Mouse (Mus musculus): ENCODE measurements around the gene Dll4. TPM values are rescaled to one million over a fixed set of nuclear protein-coding genes. Genes with fewer than 3 reads are reported as not detected.

Dll4 gene
- polyA plus RNA-seq, 1 experiment: 15.9 TPM

DNA sequence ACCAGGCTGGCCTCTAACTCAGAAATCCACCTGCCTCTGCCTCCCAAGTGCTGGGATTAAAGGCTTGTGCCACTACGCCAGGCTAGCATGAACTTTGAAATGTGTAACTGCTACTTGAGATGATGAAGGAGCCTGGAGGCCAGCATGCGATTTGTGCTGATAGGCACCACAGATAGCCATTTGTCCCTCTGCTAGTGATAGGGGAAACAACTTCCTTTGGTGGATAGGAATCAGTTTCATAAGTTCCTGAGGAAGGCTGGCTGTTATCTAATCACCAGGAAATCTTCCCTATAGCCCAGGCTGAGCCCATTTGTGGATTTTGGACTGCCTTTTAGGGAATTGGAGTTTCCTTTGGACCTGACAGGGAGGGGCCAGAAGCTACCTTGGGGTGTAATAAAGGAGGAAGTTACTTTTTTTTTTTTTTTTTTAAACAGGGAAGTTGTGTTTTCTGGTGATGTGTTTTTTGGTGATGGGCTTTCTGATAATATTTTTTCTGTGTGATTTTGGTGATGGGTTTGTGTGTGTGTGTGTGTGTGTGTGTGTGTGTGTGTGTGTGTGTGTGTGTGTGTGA, 34.2 kb downstream of the Dll4 start:
- no peaks in the 10 kb centered on the region for H3K36me3 ChIP-seq (ENCODE audit: control insufficient read depth, insufficient read depth, low read length)
- no peaks in the 10 kb centered on the region for H3K27me3 ChIP-seq (replicated peaks; ENCODE audit: control insufficient read depth, insufficient read depth, low read length)
- H3K4me1 ChIP-seq (ENCODE audit: control insufficient read depth, insufficient read depth, low read length): no peaks in the 10 kb centered on the region; the same call in 1 of the 2 replicates
- TF ChIP-seq POLR2A (IDR thresholded peaks at IDR 0.05; ENCODE audit: low read depth, low read length): no peak
- TF ChIP-seq CTCF (conservative IDR thresholded peaks at IDR 0.05; ENCODE audit: insufficient read depth, insufficient read length, low read depth, low read length): no peak
- no peak for DNase-seq
- no peak overlapping the region for H3K27ac ChIP-seq (ENCODE audit: insufficient read depth, low read depth, low read length)
- no peak overlapping the region for H3K4me3 ChIP-seq (ENCODE audit: insufficient read depth, low read depth, low read length)
- WGBS: 73% methylated on average over 2 of the region's 2 CpGs

DNA sequence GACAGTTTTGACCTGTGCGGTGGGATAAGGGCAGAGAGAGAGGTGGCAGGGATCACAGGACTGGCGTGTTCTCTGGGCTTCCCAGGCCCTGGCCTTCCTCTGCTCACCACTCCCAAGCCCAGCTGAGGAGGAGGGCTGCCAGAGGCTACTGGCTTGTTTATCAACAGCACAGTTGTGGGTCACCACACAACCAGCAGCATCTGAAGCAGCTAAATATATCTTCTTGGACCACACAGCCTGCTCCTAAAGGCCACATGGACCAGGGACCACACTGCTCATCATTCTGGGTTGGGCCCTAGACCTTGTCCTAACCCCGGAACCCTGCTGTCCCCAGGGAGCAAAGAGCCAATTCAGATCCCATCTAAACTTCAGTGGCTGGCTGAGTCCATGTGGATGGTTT, 39.4 kb downstream of the Dll4 start:
- WGBS: 83% methylated on average over 3 of the region's 3 CpGs
- no peak for DNase-seq

DNA sequence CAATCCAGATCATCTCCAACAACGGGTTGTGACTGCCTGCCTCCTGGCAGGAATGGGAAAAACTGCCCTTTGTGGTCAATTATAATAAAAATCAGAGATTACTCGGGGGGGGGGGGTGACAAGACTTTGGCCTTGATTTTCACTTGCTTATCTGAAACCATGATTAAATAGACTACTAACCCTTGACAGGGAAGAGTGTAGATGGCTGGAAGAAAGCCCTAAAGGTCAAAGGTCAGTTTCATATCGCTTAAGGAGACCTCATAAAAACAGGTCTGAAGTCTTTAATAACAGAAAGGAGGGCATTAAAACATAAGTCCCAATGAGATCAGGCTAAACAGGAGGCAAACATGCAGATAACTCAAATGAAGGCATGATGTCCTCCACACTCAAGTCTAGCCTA, 41.8 kb downstream of the Dll4 start:
- no peak overlapping the region for H3K4me3 ChIP-seq (ENCODE audit: insufficient read depth, low read depth, low read length)
- 67% methylated on average over 3 of the region's 3 CpGs for WGBS
- H3K36me3 ChIP-seq (ENCODE audit: control insufficient read depth, insufficient read depth, low read length): no peaks in the 10 kb centered on the region
- TF ChIP-seq CTCF (conservative IDR thresholded peaks at IDR 0.05; ENCODE audit: insufficient read depth, insufficient read length, low read depth, low read length): no peak
- TF ChIP-seq POLR2A (IDR thresholded peaks at IDR 0.05; ENCODE audit: low read depth, low read length): no peak
- no peak overlapping the region for H3K27ac ChIP-seq (ENCODE audit: insufficient read depth, low read depth, low read length)
- H3K27me3 ChIP-seq (replicated peaks; ENCODE audit: control insufficient read depth, insufficient read depth, low read length): no peaks in the 10 kb centered on the region
- H3K4me1 ChIP-seq (ENCODE audit: control insufficient read depth, insufficient read depth, low read length): no peaks in the 10 kb centered on the region
- DNase-seq: no peak

More for the DNA sequence above, 39.4 kb downstream of the Dll4 start:
- TF ChIP-seq CTCF (conservative IDR thresholded peaks at IDR 0.05; ENCODE audit: insufficient read depth, insufficient read length, low read depth, low read length) (no peak), POLR2A (IDR thresholded peaks at IDR 0.05; ENCODE audit: low read depth, low read length) (no peak)
- Histone ChIP-seq H3K27me3 (replicated peaks; ENCODE audit: control insufficient read depth, insufficient read depth, low read length) (no peaks in the 10 kb centered on the region), H3K4me3 (ENCODE audit: insufficient read depth, low read depth, low read length) (no peak overlapping the region), H3K36me3 (ENCODE audit: control insufficient read depth, insufficient read depth, low read length) (no peaks in the 10 kb centered on the region), H3K4me1 (ENCODE audit: control insufficient read depth, insufficient read depth, low read length) (no peaks in the 10 kb centered on the region), H3K27ac (ENCODE audit: insufficient read depth, low read depth, low read length) (no peak overlapping the region)

DNA sequence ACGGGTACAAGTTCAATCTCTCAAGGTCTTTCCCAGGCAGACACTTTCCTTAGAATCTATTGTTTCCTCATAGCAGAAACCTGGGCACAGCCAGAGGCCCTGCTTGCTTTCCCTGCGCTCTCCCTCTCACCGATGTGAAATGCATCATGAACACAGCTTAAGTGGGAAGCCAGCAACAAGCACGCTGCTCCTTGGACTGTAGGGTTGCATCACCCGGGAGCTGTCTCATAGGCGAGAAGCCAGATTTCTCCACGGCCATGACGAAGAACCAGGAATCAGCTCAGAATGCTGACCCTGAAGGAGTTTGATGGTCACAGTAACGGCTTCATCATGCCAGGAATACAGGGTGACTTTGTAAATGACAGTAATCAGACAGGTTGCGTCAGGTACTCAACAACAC, 44.5 kb downstream of the Dll4 start:
- WGBS: 95% methylated on average over 10 of the region's 10 CpGs
- Histone ChIP-seq H3K4me3 (ENCODE audit: insufficient read depth, low read depth, low read length) (no peak overlapping the region), H3K27ac (ENCODE audit: insufficient read depth, low read depth, low read length) (no peak overlapping the region), H3K4me1 (ENCODE audit: control insufficient read depth, insufficient read depth, low read length) (no peaks in the 10 kb centered on the region), H3K27me3 (replicated peaks; ENCODE audit: control insufficient read depth, insufficient read depth, low read length) (no peaks in the 10 kb centered on the region), H3K36me3 (ENCODE audit: control insufficient read depth, insufficient read depth, low read length) (no peaks in the 10 kb centered on the region; the same call in 1 of the 2 replicates)
- no peak for TF ChIP-seq POLR2A (IDR thresholded peaks at IDR 0.05; ENCODE audit: low read depth, low read length)
- TF ChIP-seq CTCF (conservative IDR thresholded peaks at IDR 0.05; ENCODE audit: insufficient read depth, insufficient read length, low read depth, low read length): no peak
- DNase-seq: peak; percentile 21

DNA sequence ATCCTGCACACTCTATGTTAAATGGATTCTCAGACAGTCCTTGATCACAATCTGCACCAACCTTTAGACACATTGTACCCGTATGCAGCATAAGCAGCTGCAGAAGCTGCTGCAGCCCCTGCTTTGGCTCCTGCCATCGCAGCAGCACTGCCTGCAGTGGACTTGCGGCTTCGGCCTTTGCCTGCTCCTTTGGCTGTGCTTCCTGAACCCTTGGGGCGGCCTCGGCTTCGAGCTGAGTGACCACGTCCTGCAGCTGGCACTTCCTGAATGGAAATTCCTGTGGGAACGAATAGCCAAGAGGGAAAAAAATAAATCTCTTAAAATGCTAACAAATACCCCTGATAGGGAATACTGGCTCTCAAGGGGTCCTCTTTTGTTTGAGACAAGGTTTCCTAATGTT, 51.7 kb downstream of the Dll4 start:
- no peak overlapping the region for H3K4me3 ChIP-seq (ENCODE audit: insufficient read depth, low read depth, low read length)
- H3K27me3 ChIP-seq (replicated peaks; ENCODE audit: control insufficient read depth, insufficient read depth, low read length): no peaks in the 10 kb centered on the region
- peaks cover 3% of the 10 kb centered on the region for H3K36me3 ChIP-seq (ENCODE audit: control insufficient read depth, insufficient read depth, low read length)
- H3K4me1 ChIP-seq (ENCODE audit: control insufficient read depth, insufficient read depth, low read length): 0 out of 2 replicates have a peak, but pooled peaks cover 2% of the 10 kb centered on the region
- 42% methylated on average over 9 of the region's 9 CpGs for WGBS
- DNase-seq: peak; percentile 64
- peak overlapping the region; percentile 75 for H3K27ac ChIP-seq (ENCODE audit: insufficient read depth, low read depth, low read length)
- TF ChIP-seq POLR2A (IDR thresholded peaks at IDR 0.05; ENCODE audit: low read depth, low read length): no peak
- no peak for TF ChIP-seq CTCF (conservative IDR thresholded peaks at IDR 0.05; ENCODE audit: insufficient read depth, insufficient read length, low read depth, low read length)

DNA sequence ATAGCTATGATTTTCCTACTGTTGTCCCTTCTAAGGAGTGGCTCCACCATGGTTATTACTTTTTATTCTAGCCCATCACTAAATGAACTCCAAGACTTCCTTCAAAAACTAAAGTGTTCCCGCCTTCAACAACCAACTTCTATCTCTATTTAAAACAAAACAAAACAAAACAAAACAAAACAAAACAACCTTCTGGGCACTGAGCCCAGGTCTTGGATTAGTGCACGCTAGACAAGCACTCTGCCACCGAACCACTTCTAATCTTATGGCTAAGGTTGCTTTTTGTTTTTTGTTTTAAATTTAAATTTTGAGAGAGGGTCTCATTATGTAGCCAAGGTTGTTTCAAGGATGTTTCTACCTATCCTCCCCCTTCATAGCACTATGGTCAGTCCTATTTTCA, 52.2 kb downstream of the Dll4 start:
- Histone ChIP-seq H3K27ac (ENCODE audit: insufficient read depth, low read depth, low read length) (peak overlapping the region; percentile 75), H3K27me3 (replicated peaks; ENCODE audit: control insufficient read depth, insufficient read depth, low read length) (no peaks in the 10 kb centered on the region), H3K4me3 (ENCODE audit: insufficient read depth, low read depth, low read length) (no peak overlapping the region), H3K4me1 (ENCODE audit: control insufficient read depth, insufficient read depth, low read length) (0 out of 2 replicates have a peak, but pooled peaks cover 2% of the 10 kb centered on the region), H3K36me3 (ENCODE audit: control insufficient read depth, insufficient read depth, low read length) (peaks cover 3% of the 10 kb centered on the region)
- TF ChIP-seq CTCF (conservative IDR thresholded peaks at IDR 0.05; ENCODE audit: insufficient read depth, insufficient read length, low read depth, low read length) (no peak), POLR2A (IDR thresholded peaks at IDR 0.05; ENCODE audit: low read depth, low read length) (no peak)
- peak; percentile 37 for DNase-seq
- 49% methylated on average over 3 of the region's 3 CpGs for whole genome bisulfite sequencing

DNA sequence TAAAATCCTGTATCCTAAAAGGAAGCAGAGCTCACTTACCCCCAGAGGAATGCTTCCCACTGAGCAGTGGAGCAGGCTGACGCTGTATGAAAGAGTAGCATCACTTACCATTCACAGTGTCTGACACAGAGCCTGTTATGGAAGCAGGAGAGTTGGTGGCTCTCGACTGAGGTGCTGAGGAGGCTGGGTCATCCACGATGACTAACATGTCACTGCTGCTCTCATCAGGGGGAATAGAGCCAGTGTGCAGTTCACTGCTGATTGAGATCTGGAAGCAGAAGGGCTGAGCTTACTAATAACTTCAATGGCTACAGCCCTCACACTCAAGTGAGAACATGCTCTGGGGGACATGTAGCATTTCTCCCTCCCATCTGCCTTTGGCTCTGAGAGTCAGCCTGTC, 53.9 kb downstream of the Dll4 start:
- WGBS: 82% methylated on average over 3 of the region's 3 CpGs
- Histone ChIP-seq H3K4me1 (ENCODE audit: control insufficient read depth, insufficient read depth, low read length) (0 out of 2 replicates have a peak, but pooled peaks cover 2% of the 10 kb centered on the region), H3K4me3 (ENCODE audit: insufficient read depth, low read depth, low read length) (no peak overlapping the region), H3K36me3 (ENCODE audit: control insufficient read depth, insufficient read depth, low read length) (peaks cover 4% of the 10 kb centered on the region), H3K27me3 (replicated peaks; ENCODE audit: control insufficient read depth, insufficient read depth, low read length) (no peaks in the 10 kb centered on the region), H3K27ac (ENCODE audit: insufficient read depth, low read depth, low read length) (no peak overlapping the region)
- no peak for TF ChIP-seq POLR2A (IDR thresholded peaks at IDR 0.05; ENCODE audit: low read depth, low read length)
- TF ChIP-seq CTCF (conservative IDR thresholded peaks at IDR 0.05; ENCODE audit: insufficient read depth, insufficient read length, low read depth, low read length): no peak
- no peak for DNase-seq

Other genes starting within 250 kb of the Dll4 start
- gene Rad51, start 213.0 kb upstream of the Dll4 start, polyA plus RNA-seq (2012; rRNA removed): 0.99 and 1.2 TPM in 2 replicates
- gene Rmdn3, start 168.8 kb upstream of the Dll4 start, polyA plus RNA-seq (2012; rRNA removed): 23.6 and 25.9 TPM in 2 replicates
- 124 and 144 TPM in 2 replicates for gene Gchfr, start 158.0 kb upstream of the Dll4 start, polyA plus RNA-seq (2012; rRNA removed)
- gene Gm14137, start 151.3 kb upstream of the Dll4 start, polyA plus RNA-seq (2012; rRNA removed): 0.05 and 0.15 TPM in 2 replicates
- 39.1 and 43.2 TPM in 2 replicates for gene Zfyve19, start 117.2 kb upstream of the Dll4 start, polyA plus RNA-seq (2012; rRNA removed)
- 3.4 and 4.6 TPM in 2 replicates for gene Dnajc17, start 117.0 kb upstream of the Dll4 start, polyA plus RNA-seq (2012; rRNA removed)
- gene Ppp1r14d, start 95.9 kb upstream of the Dll4 start, polyA plus RNA-seq (2012; rRNA removed): 1.6 and 1.9 TPM in 2 replicates
- 86.7 and 91.1 TPM in 2 replicates for gene Spint1, start 88.4 kb upstream of the Dll4 start, polyA plus RNA-seq (2012; rRNA removed)
- 5.9 and 7.8 TPM in 2 replicates for gene Rhov, start 54.5 kb upstream of the Dll4 start, polyA plus RNA-seq (2012; rRNA removed)
- 24.0 and 27.4 TPM in 2 replicates for gene Vps18, start 37.0 kb upstream of the Dll4 start, polyA plus RNA-seq (2012; rRNA removed)
- gene Chac1, start 25.4 kb downstream of the Dll4 start, polyA plus RNA-seq (2012; rRNA removed): 2.0 and 2.2 TPM in 2 replicates
- gene Ino80, start 151.9 kb downstream of the Dll4 start, polyA plus RNA-seq (2012; rRNA removed): 6.5 and 6.7 TPM in 2 replicates
- 0.52 and 0.56 TPM in 2 replicates for gene Exd1, start 221.8 kb downstream of the Dll4 start, polyA plus RNA-seq (2012; rRNA removed)
- 129 and 135 TPM in 2 replicates for gene Chp1, start 221.9 kb downstream of the Dll4 start, polyA plus RNA-seq (2012; rRNA removed)